Mouse (Mus musculus) c-Kit-positive CD71-positive TER-119-negative erythroid progenitor cells, embryonic 14.5 days (primary cell): ENCODE measurements around the gene Ralgps1.
A peak's percentile ranks its signal among the peaks of the same experiment; 100 is the strongest.

ENCODE experiments used
- DNase-seq: peaks from one replicate; pipeline ENCODE4 v3.0.0-alpha.2; 2013; ENCODE audit warnings: low read depth

The Ralgps1 gene

DNA sequence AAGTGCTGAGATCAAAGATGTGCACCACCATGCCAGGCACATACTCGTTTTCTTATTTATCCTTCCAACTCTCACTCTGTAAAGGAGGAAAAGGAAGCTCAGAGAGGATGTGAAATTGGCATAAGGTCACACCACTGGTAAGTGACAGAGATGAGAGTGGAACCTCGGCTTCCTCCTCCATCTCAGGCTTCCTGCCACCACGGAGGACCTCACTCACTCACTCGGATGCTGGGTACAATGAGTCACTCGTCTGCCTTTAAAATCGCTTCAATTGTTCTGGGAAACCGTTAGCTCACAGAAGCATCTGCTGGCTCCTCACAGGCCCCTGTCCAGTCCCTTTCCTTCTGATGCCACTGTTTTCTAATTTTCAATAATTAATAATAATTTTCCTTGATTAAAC is 194.8 kb downstream of the Ralgps1 start:
- no peak for DNase-seq

DNA sequence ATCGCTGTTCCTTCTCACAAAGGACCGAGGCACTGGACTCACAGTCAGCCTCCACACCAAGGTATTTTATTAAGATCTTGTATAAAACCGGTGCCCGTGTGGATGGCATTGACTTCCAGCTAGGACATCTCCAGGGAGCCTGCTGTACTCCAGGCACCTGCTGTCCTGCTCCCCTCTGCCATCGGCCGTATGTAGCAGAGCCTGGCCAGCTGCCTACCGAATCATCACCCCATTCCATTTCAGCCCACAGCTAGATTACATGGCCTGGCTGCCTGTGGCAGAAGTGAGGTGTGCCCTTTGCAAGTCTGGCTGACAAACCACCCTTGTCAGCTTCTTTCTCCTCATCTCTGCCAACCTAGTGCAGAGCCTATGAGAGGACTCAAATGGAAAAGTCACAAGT is 197.6 kb downstream of the Ralgps1 start:
- no peak for DNase-seq

DNA sequence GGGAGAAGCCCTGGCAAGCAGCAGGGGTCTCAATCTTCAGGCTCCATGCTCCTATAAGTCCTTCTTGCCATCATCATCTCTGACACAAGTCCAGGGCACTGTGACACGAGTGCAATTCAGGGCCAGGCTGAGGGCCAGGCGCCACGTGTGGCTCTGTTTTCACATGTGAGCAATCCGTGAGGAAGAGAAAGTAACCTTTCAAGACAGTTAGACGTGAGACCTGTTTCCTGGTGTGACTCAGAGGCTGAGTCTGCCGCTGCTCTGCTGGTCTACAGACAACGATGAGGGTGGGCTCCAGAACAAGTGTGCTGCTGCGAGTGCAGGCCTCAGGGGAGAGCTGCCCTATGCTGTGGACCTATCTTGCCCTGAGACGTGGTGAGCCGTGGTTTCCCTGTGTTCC is 198.2 kb downstream of the Ralgps1 start:
- no peak for DNase-seq

DNA sequence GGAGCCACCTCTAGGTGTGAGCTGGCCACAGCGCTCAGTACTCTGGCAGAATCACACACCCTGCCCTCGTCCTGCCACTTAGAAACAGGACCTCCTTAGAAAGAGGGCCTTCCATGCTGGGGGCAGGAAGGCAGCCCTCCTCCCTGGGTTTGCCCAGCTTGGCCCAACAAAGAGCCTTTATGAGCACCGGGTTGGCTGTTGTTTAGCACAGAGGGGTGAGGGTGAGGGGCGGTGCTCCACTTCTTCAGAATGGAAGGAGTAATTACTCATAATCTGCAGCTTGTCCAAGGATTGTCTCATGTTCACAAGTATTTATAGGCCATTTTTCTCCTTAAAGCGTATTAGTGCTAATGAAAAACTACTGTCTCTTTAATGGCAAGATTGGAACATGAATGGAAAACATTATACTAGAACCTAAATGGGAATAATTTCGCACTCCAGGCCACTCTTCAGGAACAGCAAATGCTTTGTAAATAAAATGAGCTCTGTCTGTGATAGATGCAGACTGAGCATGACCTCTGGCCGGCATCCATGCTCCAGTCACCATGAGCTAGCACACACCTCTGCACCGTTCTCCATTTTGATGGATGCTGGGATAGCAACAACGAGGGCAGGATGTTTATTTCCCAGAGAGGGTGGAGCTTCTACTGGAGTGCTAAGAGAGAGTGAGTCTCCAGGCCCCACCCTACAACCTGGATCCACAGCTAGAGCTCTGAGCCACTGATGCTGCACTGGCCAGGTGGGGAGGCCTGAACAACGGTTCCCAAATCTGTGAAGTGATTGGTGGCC is 200.3 kb downstream of the Ralgps1 start:
- DNase-seq: no peak

DNA sequence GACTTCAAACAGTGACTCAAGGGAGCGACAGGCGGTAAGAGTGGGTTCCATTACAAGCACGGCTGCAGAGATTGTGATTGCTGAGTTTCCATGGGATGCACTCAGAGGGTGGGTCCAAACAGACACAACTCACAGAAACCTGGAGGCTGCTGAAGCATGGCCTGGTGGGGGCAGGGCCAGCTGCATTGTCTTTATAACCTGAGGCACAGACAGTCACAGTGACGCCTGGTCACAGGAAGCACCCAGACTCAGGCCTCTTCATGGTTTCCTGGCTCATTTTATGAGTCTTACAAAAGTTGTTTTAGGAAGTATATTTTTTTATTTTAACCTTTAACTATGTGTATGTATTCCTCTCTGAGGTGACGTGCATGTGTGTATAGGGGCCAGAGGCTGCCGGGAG is 201.8 kb downstream of the Ralgps1 start:
- no peak for DNase-seq

DNA sequence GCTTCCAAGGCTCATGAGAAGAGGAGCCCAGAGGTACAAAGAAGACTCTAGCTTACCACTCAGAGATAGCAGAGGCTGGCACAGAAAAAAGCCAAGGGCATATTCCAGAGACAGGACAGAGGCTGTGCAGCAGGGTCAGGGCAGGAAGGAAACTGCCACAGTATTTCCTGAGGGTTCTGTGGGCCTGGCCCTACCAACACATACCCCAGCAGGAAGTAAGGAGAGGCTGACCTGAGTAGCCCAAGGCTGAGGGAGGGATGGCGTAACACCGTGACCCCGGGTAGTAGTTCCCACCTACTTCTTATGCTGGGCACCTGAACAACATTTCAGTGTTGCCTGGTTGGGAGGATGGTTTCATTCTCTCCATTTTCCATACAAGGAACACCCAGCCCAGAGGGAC is 204.2 kb downstream of the Ralgps1 start:
- no peak for DNase-seq

DNA sequence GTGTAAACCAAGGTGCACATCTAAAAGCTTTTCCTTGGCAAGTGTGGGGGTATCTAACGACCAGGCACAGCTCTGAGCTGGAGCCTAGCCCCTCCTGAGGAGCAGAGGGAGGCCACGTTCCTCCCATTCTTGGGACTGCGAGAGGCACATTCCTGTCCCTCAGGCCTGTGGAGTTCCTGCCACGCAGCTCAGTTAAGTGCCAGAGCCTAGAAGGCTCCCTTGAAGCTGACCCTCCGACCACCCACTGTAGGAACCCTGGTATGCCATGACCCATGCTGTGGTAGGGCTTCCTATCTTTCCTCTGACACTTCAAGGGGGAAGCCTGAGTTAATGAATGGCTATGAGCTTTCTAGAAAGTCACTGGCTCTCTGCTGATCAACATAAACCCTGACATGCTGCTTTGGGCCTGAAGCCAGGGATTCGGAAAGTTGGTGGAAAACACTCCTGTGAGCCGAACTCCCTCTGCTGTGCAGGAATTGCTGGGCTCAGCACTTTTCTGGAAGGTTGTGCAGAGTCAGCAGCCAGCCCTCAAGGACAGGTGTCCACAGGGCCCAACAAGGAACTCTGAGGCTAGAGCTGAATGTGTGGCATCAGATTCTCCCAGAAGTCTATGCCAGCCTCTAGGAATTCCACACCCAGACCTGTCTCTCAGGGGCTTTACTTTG is 205.4 kb downstream of the Ralgps1 start:
- DNase-seq: no peak

DNA sequence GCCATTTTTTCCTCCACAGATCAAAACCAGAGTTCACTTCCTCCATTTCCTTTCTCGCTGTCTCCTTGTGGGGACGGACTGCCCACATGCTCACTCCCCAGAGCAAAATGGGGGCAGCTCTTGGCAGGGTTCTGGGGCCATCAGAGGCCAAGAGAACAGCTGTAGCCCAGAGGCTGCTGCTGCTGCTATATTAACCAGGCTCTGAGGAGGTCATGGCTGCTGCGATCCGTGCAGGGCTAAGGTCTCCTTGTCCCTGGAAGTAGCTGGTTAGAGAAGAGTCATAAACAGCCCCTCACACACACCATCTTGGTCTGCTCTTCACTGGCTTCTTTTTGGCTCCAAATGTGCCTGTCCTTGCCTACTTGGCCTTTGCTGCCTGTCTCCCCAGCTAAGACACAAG is 206.1 kb downstream of the Ralgps1 start:
- DNase-seq: no peak

DNA sequence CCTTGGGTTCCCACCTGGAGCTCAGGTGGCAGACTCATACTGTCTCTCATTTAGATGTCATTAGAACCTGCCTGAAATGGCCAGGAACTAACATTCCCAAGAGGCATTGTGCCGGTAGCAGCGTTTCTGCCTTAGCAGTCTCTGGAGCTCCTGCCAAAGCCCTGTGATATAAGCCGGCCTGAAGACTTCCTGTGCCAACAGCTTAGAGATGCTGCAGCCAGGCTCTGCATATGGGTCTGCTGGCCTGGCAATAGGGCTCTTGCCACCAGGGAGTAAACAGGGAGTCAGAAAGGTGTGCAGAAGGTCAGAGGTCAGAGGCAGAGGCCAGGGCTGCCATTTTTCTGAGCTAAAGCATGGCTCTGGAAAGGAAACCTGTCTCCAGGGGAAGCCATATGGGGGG is 206.6 kb downstream of the Ralgps1 start:
- no peak for DNase-seq

DNA sequence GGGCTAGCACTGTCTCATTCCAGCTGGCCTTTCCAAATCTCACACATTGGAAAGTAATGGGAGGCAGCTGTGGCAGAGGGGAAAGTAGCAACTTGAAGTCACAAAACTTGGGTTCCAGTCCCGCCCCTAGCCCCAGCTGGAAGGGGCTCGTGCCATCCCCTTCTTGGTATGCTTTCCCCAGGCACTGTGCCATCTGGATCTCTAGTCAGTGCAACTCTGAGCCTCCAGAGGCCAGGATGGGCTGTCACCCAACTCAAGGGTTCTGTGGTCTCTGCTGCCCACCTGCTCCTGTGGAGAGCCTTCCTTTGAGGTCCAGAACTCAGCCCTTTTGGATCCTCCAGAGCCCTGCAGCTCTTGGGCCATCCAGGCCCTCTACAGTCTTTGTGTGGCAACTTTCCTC is 209.2 kb downstream of the Ralgps1 start:
- no peak for DNase-seq

DNA sequence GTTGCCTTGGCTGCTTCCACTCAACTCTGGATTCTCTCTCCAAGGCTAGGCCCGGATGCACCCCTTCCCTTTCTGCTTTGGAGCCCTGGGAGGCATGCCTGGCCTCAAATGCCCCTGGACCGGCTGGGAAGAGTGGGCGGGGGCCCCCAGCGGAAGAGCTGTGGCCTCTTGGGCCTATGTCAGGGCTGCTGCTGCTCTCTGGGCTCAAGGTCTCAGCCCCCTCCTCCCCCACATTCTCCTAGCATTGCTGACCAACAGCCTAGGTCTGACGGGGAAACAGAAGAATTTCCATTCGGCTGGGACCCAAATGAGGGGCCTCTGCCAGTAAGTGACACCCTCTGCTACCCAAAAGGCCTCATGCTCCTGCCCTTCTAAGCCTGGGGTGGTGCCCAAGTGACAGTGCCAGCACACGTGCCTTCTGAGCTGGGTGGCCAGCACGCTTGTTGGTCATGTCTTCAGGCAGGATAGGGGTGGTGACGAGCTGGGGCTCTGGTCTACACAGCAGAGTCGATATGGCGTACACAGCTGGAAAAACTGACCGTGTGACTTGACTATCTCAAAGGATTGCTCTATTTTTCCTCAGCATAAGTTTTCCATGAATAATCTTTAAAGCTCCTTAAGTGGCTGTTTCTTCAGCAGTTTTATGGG is 210.8 kb downstream of the Ralgps1 start:
- no peak for DNase-seq

DNA sequence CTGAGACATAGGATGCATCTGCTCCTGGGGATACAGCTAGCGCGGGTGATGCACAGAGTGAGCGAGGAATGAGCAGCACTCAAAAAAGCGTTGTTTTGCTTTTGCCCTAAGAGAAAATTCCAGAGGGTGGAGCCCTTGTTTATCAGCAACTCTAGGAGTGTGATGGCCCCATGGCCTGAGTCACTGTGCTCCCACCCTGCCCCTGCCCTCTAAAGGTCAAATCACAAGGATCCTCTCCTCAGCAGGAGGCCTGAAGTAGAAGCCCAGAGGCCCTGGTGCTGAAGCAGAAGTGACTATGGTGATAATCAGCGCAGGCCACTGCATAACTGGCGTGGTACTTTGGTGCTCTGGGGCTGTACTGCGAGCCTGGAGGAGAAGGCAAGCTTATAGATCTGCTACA is 211.7 kb downstream of the Ralgps1 start:
- no peak for DNase-seq

DNA sequence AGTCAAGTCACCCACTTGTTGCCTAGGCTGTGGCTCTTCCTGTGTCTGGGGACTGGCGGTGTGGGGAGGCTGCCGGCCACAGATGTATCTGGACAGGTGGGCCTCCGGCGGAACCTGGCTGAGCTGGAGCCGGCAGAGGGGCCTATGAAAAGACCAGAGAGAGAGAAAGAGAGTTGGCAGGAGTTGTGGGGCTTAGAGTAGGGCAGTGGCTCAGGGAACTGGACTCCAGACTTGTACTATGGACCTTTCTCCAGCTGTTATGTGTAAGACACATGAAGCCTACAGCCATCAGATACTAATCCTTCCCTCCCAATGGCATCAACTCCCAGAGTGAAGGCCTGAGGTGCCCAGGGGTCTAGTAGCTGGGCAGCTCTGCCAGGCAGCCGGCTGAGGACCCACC is 212.4 kb downstream of the Ralgps1 start:
- no peak for DNase-seq

DNA sequence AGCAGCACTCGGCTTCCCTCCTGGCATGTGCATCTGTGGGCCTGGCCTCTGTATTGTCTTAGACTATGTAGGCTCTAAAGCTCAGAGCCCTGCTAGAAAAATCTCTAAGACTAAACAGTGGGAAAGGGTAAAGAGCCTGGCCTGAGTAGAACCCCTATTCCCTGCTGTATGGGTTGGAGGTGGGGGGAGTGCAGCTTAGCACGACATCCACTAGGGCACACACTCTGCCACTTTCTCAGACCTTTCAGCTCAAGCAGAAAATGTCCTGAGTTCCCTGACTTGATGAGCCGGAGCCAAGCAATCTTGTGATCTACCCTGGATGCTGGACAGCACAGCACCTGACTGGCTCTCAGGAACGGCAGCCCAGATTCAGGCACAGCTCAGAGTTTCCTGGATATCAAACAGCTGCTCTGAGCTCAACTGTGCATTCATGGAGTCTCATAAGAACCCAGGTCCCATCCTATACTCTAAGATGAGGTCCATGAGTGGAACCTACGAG is 215.0 kb downstream of the Ralgps1 start:
- no peak for DNase-seq

DNA sequence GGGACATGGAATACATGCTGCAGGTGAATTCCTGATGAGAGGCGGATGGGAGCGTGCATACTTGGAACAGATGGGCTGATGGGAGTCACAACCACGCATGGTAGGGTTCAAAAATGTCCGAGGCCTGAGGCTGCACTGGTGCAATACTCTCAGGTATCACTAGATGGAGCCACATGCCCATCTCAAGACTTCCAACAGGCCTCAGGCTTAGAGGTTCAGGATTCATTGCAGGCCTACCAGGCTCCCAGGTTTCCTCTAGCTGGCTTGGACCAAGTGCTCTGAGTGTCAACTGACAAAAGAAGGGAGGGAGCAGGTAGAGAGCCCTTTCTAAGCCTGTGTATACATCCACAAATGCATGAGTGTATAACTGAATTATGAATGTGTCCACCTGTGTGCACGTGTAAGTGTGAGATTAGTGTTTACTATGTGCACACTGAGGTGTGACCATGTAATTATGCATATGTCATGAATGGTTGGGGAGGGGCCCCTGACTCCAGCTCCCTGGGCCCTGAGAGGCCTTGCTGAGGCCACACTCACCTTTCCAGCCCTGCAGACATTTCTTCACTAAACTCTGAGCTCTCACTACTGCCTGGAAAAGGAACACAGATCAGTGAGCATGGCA is 216.4 kb downstream of the Ralgps1 start:
- peak; percentile 43 for DNase-seq

DNA sequence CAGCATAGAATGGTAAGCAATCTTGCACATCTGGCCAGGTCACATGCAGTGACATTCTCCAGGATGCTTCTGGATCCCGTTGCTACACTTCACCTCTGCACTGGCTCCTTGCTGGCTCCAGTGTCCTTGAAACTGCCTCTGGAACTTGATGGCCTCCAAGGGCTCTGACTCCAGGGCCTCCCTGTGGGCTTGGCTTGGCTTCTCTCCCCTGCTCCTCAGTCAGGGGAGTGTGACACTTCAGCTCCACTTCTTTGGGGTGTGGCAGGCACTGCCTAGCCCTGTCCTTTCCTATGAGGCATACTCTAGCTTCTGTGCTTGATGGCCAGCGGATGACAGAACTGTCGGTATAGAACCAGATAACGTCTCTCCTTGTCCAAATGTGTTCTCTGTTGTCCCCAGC is 224.3 kb downstream of the Ralgps1 start:
- no peak for DNase-seq

DNA sequence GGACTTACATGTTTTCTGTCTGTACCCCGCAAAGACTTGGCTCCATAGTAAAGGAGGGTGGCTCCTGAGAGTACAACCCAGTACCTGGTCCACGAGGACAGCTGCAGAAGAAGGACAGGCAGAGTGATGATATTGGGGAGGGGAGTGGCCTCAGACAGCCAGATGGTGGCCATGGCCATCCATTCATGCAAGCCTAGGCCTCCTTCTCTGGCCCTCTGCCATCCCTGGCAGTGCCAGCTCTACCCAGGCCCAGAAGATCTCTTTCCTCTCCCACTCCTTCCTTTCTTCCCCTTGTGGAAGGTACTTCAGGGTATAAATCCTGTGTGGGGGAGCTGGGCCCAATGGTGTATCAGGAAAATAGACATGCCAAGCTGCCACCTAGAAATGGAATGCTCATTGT is 228.0 kb downstream of the Ralgps1 start:
- no peak for DNase-seq

DNA sequence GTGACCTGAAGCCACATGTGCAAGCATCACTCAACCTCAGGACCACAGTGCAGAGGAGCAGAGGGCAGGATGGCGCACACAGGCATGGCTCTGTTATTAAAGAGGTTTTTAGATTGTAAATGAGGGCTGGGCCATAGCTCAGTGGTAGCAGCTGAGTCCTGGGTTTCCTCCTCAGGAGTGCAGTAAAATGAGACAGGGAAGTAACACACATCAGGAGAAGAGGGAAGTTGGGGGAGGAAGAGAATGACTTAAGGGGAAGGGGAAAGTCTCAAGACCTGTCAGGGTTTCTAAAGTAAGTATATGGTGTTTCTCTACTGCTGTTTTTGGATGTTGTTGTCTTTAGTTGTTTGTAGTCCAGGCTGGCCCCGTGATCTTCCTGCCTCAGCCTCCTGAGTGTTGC is 232.8 kb downstream of the Ralgps1 start:
- DNase-seq: no peak

DNA sequence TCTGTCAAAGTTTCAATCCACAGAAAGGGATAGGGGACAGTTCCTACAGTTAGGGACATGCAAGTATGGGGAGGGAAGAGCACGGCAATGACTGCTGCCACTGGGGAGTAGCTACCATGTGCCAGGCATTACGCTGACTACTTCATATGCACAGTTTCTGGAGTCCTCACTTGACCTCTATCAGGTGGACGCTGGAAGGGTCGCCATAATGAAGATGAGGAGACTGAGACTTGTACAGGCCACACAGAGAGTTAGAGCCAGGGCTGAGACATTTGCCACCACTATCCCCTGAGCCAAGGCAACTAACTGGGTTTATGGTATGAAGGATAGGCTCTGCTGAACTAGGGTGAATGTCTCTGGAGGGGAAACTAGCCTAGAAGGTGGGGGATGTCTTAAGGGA is 233.6 kb downstream of the Ralgps1 start:
- no peak for DNase-seq

DNA sequence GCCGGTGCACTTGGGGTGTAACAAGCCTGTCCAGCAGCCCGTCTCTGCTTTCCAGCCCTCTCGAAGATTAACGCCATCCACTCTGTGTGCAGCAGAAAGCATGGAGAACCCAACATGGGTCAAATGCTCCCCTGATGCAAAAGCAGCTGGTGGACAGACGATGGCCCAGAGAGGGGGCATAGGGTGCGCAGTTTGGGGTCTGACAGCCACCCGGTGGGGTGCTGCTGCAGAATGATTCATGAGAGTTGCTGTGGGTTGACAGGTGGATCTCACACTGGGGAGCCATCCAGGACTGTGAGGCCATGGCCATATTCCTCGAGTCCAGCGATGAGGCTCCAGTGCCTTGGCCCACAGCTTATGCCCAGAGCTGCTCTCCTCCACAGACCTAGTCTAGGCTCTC is 234.0 kb downstream of the Ralgps1 start:
- no peak for DNase-seq

DNA sequence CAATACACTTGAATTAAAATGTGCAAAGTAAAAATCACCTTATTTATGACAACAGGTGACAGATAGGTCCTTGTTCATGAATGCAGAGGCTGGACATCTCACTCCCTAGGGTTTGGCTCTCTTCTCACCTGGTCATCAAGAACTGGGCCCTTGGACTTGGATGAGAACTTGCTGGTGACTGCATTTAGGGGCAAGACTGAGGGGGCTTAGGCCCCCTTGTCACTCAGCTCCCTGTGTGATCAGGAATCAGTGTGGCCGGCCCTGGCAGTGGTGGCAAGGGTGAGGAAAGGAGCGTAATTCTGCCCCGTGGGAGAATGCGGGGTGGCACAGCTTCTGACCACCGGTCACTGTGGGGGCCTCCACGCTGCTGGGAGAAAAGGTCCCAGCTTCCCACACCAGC is 234.9 kb downstream of the Ralgps1 start:
- DNase-seq: no peak

DNA sequence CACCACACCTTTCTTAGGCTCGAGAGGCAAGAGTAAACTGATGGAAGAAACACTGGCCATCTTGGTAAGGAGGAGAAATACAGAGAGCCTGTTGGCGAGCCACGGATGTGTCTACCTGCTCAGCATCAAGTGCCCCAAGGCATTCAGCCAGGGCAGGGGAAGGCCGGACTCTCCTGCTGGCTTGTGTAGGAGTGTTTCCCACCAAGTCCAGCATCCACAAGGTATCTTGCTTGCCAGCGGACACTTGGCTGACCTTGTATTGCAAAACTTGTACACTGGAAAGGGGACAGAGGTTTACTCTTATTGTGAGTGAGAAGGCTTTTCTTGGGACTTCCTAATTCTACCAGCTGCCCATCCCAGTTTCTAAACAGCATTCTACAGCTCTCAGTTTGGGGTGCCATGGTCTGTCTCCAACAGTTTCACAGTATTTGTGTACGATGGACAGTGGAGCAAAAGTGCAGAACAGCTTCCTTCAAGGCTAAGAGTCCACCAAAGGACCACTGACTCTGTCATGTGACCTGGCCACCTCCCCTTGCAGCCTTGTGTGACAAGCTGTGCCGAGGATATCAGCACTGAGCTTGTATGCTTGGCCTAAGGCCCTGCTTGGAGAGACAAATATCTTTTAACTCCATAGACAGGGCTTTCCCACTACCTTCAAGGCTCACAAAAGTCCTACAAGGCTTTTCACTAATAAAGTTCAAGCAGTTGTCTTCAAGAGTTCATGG is 236.4 kb downstream of the Ralgps1 start:
- no peak for DNase-seq
